Mouse (Mus musculus) intestine, embryonic 15.5 days (tissue): ENCODE results near the gene Pdzd11. TPM values are rescaled to one million over a fixed set of nuclear protein-coding genes. Genes with fewer than 3 reads are reported as not detected.

Experiments
- ATAC-seq: fragments of 200-750 bp; cut with Nextera tagmentation; 2 replicates; pipeline ENCODE4 v1.8.0; 2017; ENCODE audit warnings: moderate TSS enrichment, moderate library complexity
- H3K27ac ChIP-seq: fragments of 300-500 bp; sonication (generic); 2 replicates; pipeline ENCODE4 v1.5.1; 2015; ENCODE audit warnings: mild to moderate bottlenecking, inconsistent platforms
- H3K27me3 ChIP-seq: fragments of 300-500 bp; sonication (generic); replicated peaks from 2 replicates; pipeline ENCODE4 v1.6.1; 2015; ENCODE audit warnings: inconsistent platforms
- H3K36me3 ChIP-seq: fragments of 300-500 bp; sonication (generic); 2 replicates; pipeline ENCODE4 v1.6.1; 2015; ENCODE audit warnings: inconsistent platforms
- H3K4me1 ChIP-seq: fragments of 300-500 bp; sonication (generic); replicated peaks from 2 replicates; pipeline ENCODE4 v1.6.1; 2015; ENCODE audit warnings: inconsistent platforms
- H3K4me2 ChIP-seq: fragments of 300-500 bp; sonication (generic); replicated peaks from 2 replicates; pipeline ENCODE4 v1.6.1; 2015; ENCODE audit warnings: mild to moderate bottlenecking, inconsistent platforms
- H3K4me3 ChIP-seq: fragments of 300-500 bp; sonication (generic); replicated peaks from 2 replicates; pipeline ENCODE4 v1.5.1; 2015; ENCODE audit warnings: inconsistent platforms
- H3K9ac ChIP-seq: fragments of 300-500 bp; sonication (generic); 2 replicates; pipeline ENCODE4 v1.6.1; 2015; ENCODE audit warnings: inconsistent platforms
- H3K9me3 ChIP-seq: fragments of 300-500 bp; sonication (generic); 2 replicates; pipeline ENCODE4 v1.6.1; 2016; ENCODE audit warnings: inconsistent platforms
- WGBS: fragments of 180-500 bp; shearing (Covaris S2); methylation state at CpG from one replicate; pipeline ENCODE4 v1.1.7; 2015; 5-methylcytosine and 5-hydroxymethylcytosine counted together
- polyA plus RNA-seq: library from polyadenylated mRNA; unstranded; fragments of >200 nt; fragmentation: Nextera tagmentation; extraction: Ambion mirVana; gene quantifications from 2 replicates; pipeline ENCODE4 v1.2.1, GENCODE M21; 2015

The Pdzd11 gene
- polyA plus RNA-seq: 77.3 and 79.7 TPM in 2 replicates

GRCm38 (mm10) chrX:100625802-100626793 lies at the start of gene Pdzd11:
Gene Pdzd11, minus strand, starts transcription at chrX:100626568.
- ATAC-seq: peak; percentile 100
- WGBS: 21% methylated on average over 62 of the region's 62 CpGs
- H3K27ac ChIP-seq: peak within 1 kb of the TSS; percentile 68
- H3K36me3 ChIP-seq: no peaks in the 10 kb centered on the region
- peak within 1 kb of the TSS; percentile 60 for H3K9ac ChIP-seq
- peak within 1 kb of the TSS; percentile 62 for H3K4me2 ChIP-seq
- H3K9me3 ChIP-seq: no peaks in the 10 kb centered on the region
- H3K4me3 ChIP-seq: peak within 1 kb of the TSS; percentile 52
- H3K4me1 ChIP-seq: no peaks in the 10 kb centered on the region
- no peaks in the 10 kb centered on the region for H3K27me3 ChIP-seq

DNA sequence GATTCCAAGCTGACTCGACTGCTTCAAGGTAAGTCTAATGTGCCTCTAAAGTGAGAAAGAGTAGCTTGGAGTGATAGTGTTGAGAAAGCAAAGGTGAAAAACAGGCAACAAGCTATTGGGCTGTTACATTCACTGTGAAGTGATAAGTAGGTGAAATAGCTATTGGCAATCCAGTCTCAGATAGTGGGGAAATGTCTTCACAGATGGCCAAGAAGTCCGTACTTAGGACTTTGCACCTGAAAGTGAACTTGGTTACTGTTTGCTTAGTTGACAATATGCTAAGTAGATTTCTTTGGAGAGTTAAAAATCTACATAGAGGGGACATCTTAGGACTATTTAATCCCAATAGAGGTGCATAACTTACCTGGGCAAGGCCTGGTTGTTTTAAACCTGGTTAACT lies 38.5 kb upstream of the Pdzd11 start:
- Histone ChIP-seq H3K4me3 (no peak overlapping the region), H3K27ac (no peak overlapping the region), H3K9ac (no peak overlapping the region), H3K4me1 (no peaks in the 10 kb centered on the region), H3K4me2 (no peak overlapping the region), H3K9me3 (no peaks in the 10 kb centered on the region), H3K27me3 (no peaks in the 10 kb centered on the region), H3K36me3 (no peaks in the 10 kb centered on the region)
- 0 out of 2 replicates have a peak, but pooled peaks have one; percentile 43 for ATAC-seq
- 73% methylated on average over 2 of the region's 2 CpGs for WGBS

GRCm38 (mm10) chrX:100652848-100653247 lies 26.5 kb upstream of the Pdzd11 start:
- no peak overlapping the region for H3K27ac ChIP-seq
- ATAC-seq: no peak

GRCm38 (mm10) chrX:100638477-100638876 lies 12.1 kb upstream of the Pdzd11 start:
- H3K4me2 ChIP-seq: no peak overlapping the region
- ATAC-seq: no peak
- H3K36me3 ChIP-seq: no peaks in the 10 kb centered on the region
- H3K9me3 ChIP-seq: no peaks in the 10 kb centered on the region
- WGBS: 90% methylated on average over 8 of the region's 8 CpGs
- no peak overlapping the region for H3K4me3 ChIP-seq
- H3K9ac ChIP-seq: no peak overlapping the region
- H3K27me3 ChIP-seq: no peaks in the 10 kb centered on the region
- no peaks in the 10 kb centered on the region for H3K4me1 ChIP-seq
- no peak overlapping the region for H3K27ac ChIP-seq

More at GRCm38 (mm10) chrX:100652848-100653247, 26.5 kb upstream of the Pdzd11 start:
- Histone ChIP-seq H3K4me2 (no peak overlapping the region), H3K27me3 (no peaks in the 10 kb centered on the region), H3K9ac (no peak overlapping the region), H3K36me3 (no peaks in the 10 kb centered on the region), H3K9me3 (no peaks in the 10 kb centered on the region), H3K4me3 (no peak overlapping the region), H3K4me1 (no peaks in the 10 kb centered on the region)

DNA sequence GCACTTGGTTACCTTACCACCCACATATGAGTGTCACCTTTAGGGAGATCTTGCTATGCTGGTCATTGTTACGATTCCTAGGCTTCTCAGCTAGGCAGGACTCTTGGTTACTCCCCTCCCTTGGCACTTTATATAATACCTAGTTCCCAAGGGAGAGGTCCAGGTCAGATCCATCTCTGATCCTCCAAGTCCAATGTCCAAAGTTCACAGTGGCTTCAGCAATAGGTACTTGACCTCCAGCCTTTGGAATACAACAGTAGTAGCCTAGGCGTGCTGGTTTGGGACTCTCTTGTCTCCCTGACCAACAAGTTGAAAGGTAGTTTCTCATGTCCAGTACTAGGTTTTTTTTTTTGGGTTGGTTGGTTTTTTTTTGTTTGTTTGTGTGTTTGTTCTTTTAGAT lies 2.7 kb upstream of the Pdzd11 start:
- H3K4me2 ChIP-seq: no peak overlapping the region
- H3K9ac ChIP-seq: no peak overlapping the region
- H3K4me3 ChIP-seq: no peak overlapping the region
- no peak overlapping the region for H3K27ac ChIP-seq
- no peaks in the 10 kb centered on the region for H3K9me3 ChIP-seq
- H3K4me1 ChIP-seq: no peaks in the 10 kb centered on the region
- H3K27me3 ChIP-seq: no peaks in the 10 kb centered on the region
- 87% methylated on average over 2 of the region's 2 CpGs for WGBS
- ATAC-seq: no peak
- no peaks in the 10 kb centered on the region for H3K36me3 ChIP-seq

- Histone ChIP-seq H3K9me3 (no peaks in the 10 kb centered on the region), H3K4me2 (peak within 1 kb of the TSS; percentile 62), H3K27me3 (no peaks in the 10 kb centered on the region), H3K4me1 (no peaks in the 10 kb centered on the region), H3K4me3 (peak within 1 kb of the TSS; percentile 52), H3K27ac (peak within 1 kb of the TSS; percentile 68), H3K9ac (peak within 1 kb of the TSS; percentile 60), H3K36me3 (no peaks in the 10 kb centered on the region)
- WGBS: 18% methylated on average over 3 of the region's 3 CpGs
- ATAC-seq: no peak
Measured at GRCm38 (mm10) chrX:100625546-100625801, 894 bp downstream of the Pdzd11 start, which contains the start of gene Kif4. Gene Kif4, plus strand, starts transcription at chrX:100625737.

GRCm38 (mm10) chrX:100625146-100625545 lies 1.2 kb downstream of the Pdzd11 start:
- H3K4me3 ChIP-seq: peak overlapping the region; percentile 52
- ATAC-seq: no peak
- no peak overlapping the region for H3K27ac ChIP-seq
- peak overlapping the region; percentile 50 for H3K4me2 ChIP-seq
- no peaks in the 10 kb centered on the region for H3K36me3 ChIP-seq
- no peaks in the 10 kb centered on the region for H3K9me3 ChIP-seq
- 0 out of 2 replicates have a peak overlapping the region, but pooled peaks have one; percentile 20 for H3K9ac ChIP-seq
- no peaks in the 10 kb centered on the region for H3K4me1 ChIP-seq
- WGBS: 39% methylated on average over 7 of the region's 7 CpGs
- H3K27me3 ChIP-seq: no peaks in the 10 kb centered on the region

- no peak overlapping the region for H3K27ac ChIP-seq
- H3K9me3 ChIP-seq: no peaks in the 10 kb centered on the region
- ATAC-seq: no peak
- no peaks in the 10 kb centered on the region for H3K36me3 ChIP-seq
- no peak overlapping the region for H3K9ac ChIP-seq
- H3K4me1 ChIP-seq: no peaks in the 10 kb centered on the region
- no peak overlapping the region for H3K4me2 ChIP-seq
- no peaks in the 10 kb centered on the region for H3K27me3 ChIP-seq
- 90% methylated on average over 4 of the region's 4 CpGs for WGBS
- no peak overlapping the region for H3K4me3 ChIP-seq
Measured at GRCm38 (mm10) chrX:100624242-100624641, 2.1 kb downstream of the Pdzd11 start.

DNA sequence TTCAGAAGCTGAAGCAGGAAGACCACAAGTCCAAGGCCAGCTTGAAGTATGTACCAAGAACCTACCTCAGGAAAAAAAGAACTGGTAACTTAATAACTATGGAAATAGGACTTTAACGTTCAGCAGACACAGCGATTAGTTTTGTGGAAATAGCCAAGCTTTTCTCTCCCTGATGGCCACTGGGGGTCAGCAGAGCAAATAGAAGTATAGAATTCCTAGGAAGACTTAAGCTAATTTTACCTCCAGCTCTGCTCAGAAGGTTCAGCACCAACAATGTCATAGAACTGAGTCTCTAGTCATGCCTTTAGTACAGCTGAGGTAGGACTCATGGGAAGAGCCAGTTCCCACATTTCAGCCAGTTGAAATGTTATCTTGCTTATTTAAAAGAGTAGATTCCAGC lies 5.0 kb downstream of the Pdzd11 start:
- Histone ChIP-seq H3K4me1 (no peaks in the 10 kb centered on the region), H3K4me2 (no peak overlapping the region), H3K9ac (no peak overlapping the region), H3K36me3 (no peaks in the 10 kb centered on the region), H3K27me3 (no peaks in the 10 kb centered on the region; the same call in 1 of the 2 replicates), H3K27ac (no peak overlapping the region), H3K4me3 (no peak overlapping the region), H3K9me3 (no peaks in the 10 kb centered on the region)
- ATAC-seq: no peak
- WGBS: 61% methylated on average over 2 of the region's 2 CpGs

- H3K9me3 ChIP-seq: no peaks in the 10 kb centered on the region
- no peak overlapping the region for H3K4me3 ChIP-seq
- ATAC-seq: peak; percentile 77
- no peaks in the 10 kb centered on the region for H3K4me1 ChIP-seq
- H3K9ac ChIP-seq: no peak overlapping the region
- H3K4me2 ChIP-seq: no peak overlapping the region
- no peak overlapping the region for H3K27ac ChIP-seq
- no peaks in the 10 kb centered on the region; the same call in 1 of the 2 replicates for H3K27me3 ChIP-seq
- WGBS: 64% methylated on average over 3 of the region's 3 CpGs
- no peaks in the 10 kb centered on the region for H3K36me3 ChIP-seq
Measured at GRCm38 (mm10) chrX:100618488-100618887, 7.9 kb downstream of the Pdzd11 start.

- 66% methylated on average over 1 of the region's 1 CpGs for WGBS
- Histone ChIP-seq H3K36me3 (no peaks in the 10 kb centered on the region), H3K4me3 (no peak within 1 kb of the TSS), H3K4me2 (no peak within 1 kb of the TSS), H3K27me3 (no peaks in the 10 kb centered on the region; the same call in 1 of the 2 replicates), H3K9ac (no peak within 1 kb of the TSS), H3K9me3 (no peaks in the 10 kb centered on the region), H3K4me1 (no peaks in the 10 kb centered on the region), H3K27ac (no peak within 1 kb of the TSS)
- no peak for ATAC-seq
Measured at GRCm38 (mm10) chrX:100605314-100605713, 21.1 kb downstream of the Pdzd11 start, which contains the start of gene Arr3. Gene Arr3, plus strand, starts transcription at chrX:100605497.

DNA sequence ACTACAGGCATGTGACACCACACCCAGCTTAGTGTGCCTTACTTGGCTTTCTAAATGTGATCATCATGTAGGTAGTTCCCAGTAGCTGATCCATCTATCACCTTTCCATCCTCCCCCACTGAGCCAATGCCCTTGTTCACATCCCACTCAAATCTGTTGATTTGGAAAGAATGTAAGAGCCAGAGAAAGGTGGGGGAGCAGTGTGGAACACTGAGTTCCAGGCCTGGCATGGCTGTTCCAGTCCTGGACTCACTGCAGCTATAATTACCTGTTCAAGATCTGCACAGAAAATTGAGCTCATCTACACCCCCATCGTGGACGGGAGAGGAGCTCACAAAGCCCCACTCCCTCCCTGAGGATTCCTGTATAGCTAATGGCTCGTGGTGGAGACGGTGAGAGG lies 26.6 kb downstream of the Pdzd11 start:
- Histone ChIP-seq H3K4me3 (no peak overlapping the region), H3K27ac (no peak overlapping the region), H3K9ac (no peak overlapping the region), H3K27me3 (peaks cover 2% of the 10 kb centered on the region; the same call in 1 of the 2 replicates), H3K9me3 (no peaks in the 10 kb centered on the region), H3K36me3 (no peaks in the 10 kb centered on the region), H3K4me2 (no peak overlapping the region), H3K4me1 (no peaks in the 10 kb centered on the region)
- ATAC-seq: no peak
- whole genome bisulfite sequencing: 64% methylated on average over 4 of the region's 4 CpGs
